Mouse (Mus musculus) heart, postnatal 0 days (tissue): ENCODE measurements around the gene Susd1.

Experiments
- CTCF ChIP-seq: IDR thresholded peaks from 2 replicates; pipeline ENCODE4 v1.5.1; 2016; ENCODE audit warnings: antibody characterized with exemption, control low read depth, low read depth
- EP300 ChIP-seq: IDR thresholded peaks from 2 replicates; pipeline ENCODE4 v1.6.1; 2016; ENCODE audit warnings: antibody characterized with exemption, low read depth

GRCm38 (mm10) chr4:59277958-59278357 lies 160.5 kb downstream of the Susd1 start:
- TF ChIP-seq CTCF (no peak), EP300 (no peak)
